Mouse (Mus musculus) lung, embryonic 15.5 days (tissue): ENCODE results near the gene Hoxc13. TPM values are rescaled to one million over a fixed set of nuclear protein-coding genes. Genes with fewer than 3 reads are reported as not detected.
A peak's percentile ranks its signal among the peaks of the same experiment; 100 is the strongest.

ENCODE experiments used
- ATAC-seq: fragments of 200-750 bp; cut with Nextera tagmentation; 2 replicates; pipeline ENCODE4 v1.8.0; 2017; ENCODE audit warnings: moderate number of reproducible peaks, borderline replicate concordance; ENCODE audit not compliant: low FRiP score, low TSS enrichment; ENCODE audit errors: extremely low read depth
- H3K27ac ChIP-seq: fragments of 300-500 bp; sonication (generic); 2 replicates; pipeline ENCODE4 v1.5.1; 2015; ENCODE audit warnings: moderate library complexity, mild to moderate bottlenecking, inconsistent platforms
- H3K27me3 ChIP-seq: fragments of 300-500 bp; sonication (generic); 2 replicates; pipeline ENCODE4 v1.6.1; 2015; ENCODE audit warnings: inconsistent platforms
- H3K36me3 ChIP-seq: fragments of 300-500 bp; sonication (generic); 2 replicates; pipeline ENCODE4 v1.6.1; 2015; ENCODE audit warnings: inconsistent platforms
- H3K4me1 ChIP-seq: fragments of 300-500 bp; sonication (generic); 2 replicates; pipeline ENCODE4 v1.6.1; 2015; ENCODE audit warnings: inconsistent platforms
- H3K4me2 ChIP-seq: fragments of 300-500 bp; sonication (generic); 2 replicates; pipeline ENCODE4 v1.6.1; 2015; ENCODE audit warnings: inconsistent platforms, mild to moderate bottlenecking, moderate library complexity
- H3K4me3 ChIP-seq: fragments of 300-500 bp; sonication (generic); 2 replicates; pipeline ENCODE4 v1.5.1; 2015; ENCODE audit warnings: mild to moderate bottlenecking, inconsistent platforms
- H3K9ac ChIP-seq: fragments of 300-500 bp; sonication (generic); 2 replicates; pipeline ENCODE4 v1.6.1; 2015; ENCODE audit warnings: inconsistent platforms
- H3K9me3 ChIP-seq: fragments of 300-500 bp; sonication (generic); 2 replicates; pipeline ENCODE4 v1.6.1; 2016; ENCODE audit warnings: inconsistent platforms
- WGBS: fragments of 180-500 bp; shearing (Covaris S2); methylation state at CpG from one replicate; pipeline ENCODE4 v1.1.7; 2015; 5-methylcytosine and 5-hydroxymethylcytosine counted together
- polyA plus RNA-seq: library from polyadenylated mRNA; unstranded; fragments of >200 nt; fragmentation: Nextera tagmentation; extraction: Ambion mirVana; gene quantifications from 2 replicates; pipeline ENCODE4 v1.2.1, GENCODE M21; 2015

The Hoxc13 gene
- polyA plus RNA-seq, 1 experiment from 2014 or later, result not detected

- H3K36me3 ChIP-seq, result no peaks in the 10 kb centered on the region
- H3K27me3 ChIP-seq, result peaks cover 100% of the 10 kb centered on the region
- no peak overlapping the region for H3K4me3 ChIP-seq
- no peak for ATAC-seq
- H3K4me2 ChIP-seq, result no peak overlapping the region
- no peak overlapping the region for H3K27ac ChIP-seq
- no peak overlapping the region for H3K9ac ChIP-seq
- peaks cover 2% of the 10 kb centered on the region; the same call in 1 of the 2 replicates for H3K4me1 ChIP-seq
- no peaks in the 10 kb centered on the region for H3K9me3 ChIP-seq
- 1% methylated on average over 34 of the region's 34 CpGs for WGBS
These were observed 18.6 kb downstream of the Hoxc13 start for GRCm38 (mm10) chr15:102939256-102940155.

DNA sequence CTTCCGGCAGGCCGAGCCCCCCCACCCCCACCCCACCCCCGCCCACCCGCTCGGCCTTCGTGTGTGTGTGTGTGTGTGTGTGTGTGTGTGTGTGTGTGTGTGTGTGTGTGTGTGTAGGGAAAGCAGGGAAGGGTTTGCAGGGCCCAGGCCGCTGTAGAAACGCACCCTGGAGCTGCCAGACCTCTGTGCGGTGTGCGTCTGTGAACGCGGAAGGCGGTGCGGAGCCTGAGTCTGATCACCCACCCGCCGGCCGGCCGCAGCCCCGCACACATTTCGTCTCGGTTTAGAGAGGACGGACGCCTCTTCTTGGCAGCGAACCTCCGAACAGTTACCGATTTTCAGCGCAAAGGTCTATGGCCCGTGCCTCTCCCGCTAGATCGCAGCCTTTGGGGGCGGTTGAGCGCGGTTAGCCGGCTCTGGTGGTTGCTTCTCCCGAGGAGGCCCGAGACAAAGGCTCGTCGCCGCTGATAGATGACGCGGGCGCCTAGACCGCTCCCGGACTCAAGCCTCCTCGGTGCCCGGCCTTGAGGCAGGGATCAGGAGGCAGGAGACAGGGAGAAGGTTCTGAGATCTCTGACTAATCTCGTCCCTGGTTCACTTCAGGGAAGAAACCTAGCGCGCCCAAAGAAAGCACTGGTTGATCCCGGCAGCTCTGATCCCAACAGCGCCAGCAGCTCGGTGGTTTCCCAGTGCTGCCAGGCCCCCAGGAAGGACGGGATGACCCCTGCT lies 22.0 kb downstream of the Hoxc13 start:
- Histone ChIP-seq H3K9ac (no peak overlapping the region), H3K27ac (no peak overlapping the region), H3K27me3 (peaks cover 100% of the 10 kb centered on the region), H3K4me3 (no peak overlapping the region), H3K9me3 (no peaks in the 10 kb centered on the region), H3K4me2 (peak overlapping the region; percentile 7), H3K36me3 (no peaks in the 10 kb centered on the region), H3K4me1 (no peaks in the 10 kb centered on the region)
- WGBS, result under 1% methylated on average over 39 of the region's 53 CpGs
- ATAC-seq, result no peak

GRCm38 (mm10) chr15:102943468-102943813 lies 22.5 kb downstream of the Hoxc13 start:
- H3K27ac ChIP-seq, result no peak overlapping the region
- H3K4me2 ChIP-seq, result peak overlapping the region; percentile 7; the same call in 1 of the 2 replicates
- ATAC-seq, result no peak
- H3K4me1 ChIP-seq, result no peaks in the 10 kb centered on the region
- H3K36me3 ChIP-seq, result no peaks in the 10 kb centered on the region
- no peak overlapping the region for H3K4me3 ChIP-seq
- H3K9me3 ChIP-seq, result no peaks in the 10 kb centered on the region
- peaks cover 100% of the 10 kb centered on the region for H3K27me3 ChIP-seq
- no peak overlapping the region for H3K9ac ChIP-seq
- 6% methylated on average over 5 of the region's 5 CpGs for WGBS

DNA sequence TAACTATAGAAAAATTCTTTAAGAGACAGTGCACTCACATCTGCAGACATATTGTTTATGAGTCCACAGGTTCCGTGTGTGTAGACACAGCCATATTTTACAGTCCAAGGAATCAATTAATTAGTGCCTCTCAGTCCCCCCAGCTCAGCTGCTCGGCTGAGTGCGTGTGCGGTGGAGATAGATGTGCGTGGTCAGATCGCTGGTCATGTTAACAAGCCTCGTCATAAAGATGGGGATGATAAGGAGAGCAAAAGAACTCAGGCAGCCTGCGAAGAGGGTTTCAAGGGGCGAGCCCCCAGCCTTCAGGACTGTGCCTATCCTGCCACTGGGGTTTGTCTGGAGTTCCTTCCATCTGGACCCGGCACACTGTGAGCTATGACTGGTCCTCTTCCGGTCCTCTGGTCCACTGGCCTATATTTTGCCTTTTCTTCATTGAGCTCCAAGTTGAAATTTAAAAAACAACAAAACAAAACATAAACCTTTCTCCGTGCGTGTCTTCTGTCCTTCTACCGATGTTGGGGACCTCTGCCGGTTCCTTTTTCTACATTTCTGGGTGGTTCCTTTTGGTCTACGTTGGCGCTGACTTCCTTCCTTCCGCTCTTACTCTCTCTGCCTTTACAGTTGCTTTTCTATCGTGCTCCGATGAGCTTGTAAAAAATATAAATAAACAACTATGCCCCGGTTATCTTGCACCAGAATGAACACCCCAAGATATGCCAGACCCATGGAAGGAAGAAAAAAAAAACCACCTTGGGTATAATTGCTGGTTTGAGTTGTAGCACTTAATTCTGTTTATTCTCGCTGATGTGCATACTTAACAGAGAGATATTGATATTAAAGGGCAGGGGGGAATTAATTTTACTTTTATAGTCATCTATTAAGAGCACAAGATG lies 24.5 kb downstream of the Hoxc13 start:
- no peak for ATAC-seq
- WGBS, result 16% methylated on average over 22 of the region's 22 CpGs
- no peaks in the 10 kb centered on the region for H3K36me3 ChIP-seq
- H3K4me3 ChIP-seq, result no peak overlapping the region
- H3K27me3 ChIP-seq, result peaks cover 100% of the 10 kb centered on the region
- H3K9ac ChIP-seq, result no peak overlapping the region
- H3K9me3 ChIP-seq, result no peaks in the 10 kb centered on the region
- no peaks in the 10 kb centered on the region for H3K4me1 ChIP-seq
- no peak overlapping the region for H3K4me2 ChIP-seq
- H3K27ac ChIP-seq, result no peak overlapping the region

GRCm38 (mm10) chr15:102947276-102947675 lies 26.4 kb downstream of the Hoxc13 start:
- H3K27ac ChIP-seq, result no peak overlapping the region
- WGBS, result 1% methylated on average over 9 of the region's 9 CpGs
- no peak overlapping the region for H3K4me3 ChIP-seq
- no peaks in the 10 kb centered on the region for H3K4me1 ChIP-seq
- peaks cover 100% of the 10 kb centered on the region for H3K27me3 ChIP-seq
- no peak for ATAC-seq
- H3K4me2 ChIP-seq, result no peak overlapping the region
- no peaks in the 10 kb centered on the region for H3K36me3 ChIP-seq
- H3K9ac ChIP-seq, result no peak overlapping the region
- no peaks in the 10 kb centered on the region for H3K9me3 ChIP-seq

DNA sequence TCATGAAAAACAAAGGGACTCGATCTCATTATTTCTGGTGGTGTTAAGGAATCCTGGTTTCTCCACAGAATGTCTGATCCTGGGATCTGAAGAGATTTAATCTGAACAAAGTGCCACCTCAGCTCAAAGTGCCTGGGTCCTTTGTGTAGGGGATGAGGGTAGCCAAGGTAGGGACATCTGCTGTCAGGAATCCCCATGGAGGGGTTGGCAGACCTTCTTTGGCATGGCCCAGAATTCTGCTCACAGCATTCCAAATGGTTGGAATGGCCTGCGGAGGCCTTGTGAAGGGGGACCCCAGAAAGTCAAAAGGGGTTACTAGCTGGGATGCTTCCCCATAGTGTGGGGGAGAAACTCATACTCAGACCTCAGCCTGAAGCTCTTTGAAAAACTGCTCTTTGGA lies 27.9 kb downstream of the Hoxc13 start:
- H3K27ac ChIP-seq, result no peak overlapping the region
- no peak overlapping the region for H3K4me3 ChIP-seq
- 19% methylated on average over 2 of the region's 2 CpGs for WGBS
- H3K9ac ChIP-seq, result no peak overlapping the region
- H3K27me3 ChIP-seq, result peaks cover 100% of the 10 kb centered on the region
- H3K9me3 ChIP-seq, result no peaks in the 10 kb centered on the region
- no peak for ATAC-seq
- H3K36me3 ChIP-seq, result no peaks in the 10 kb centered on the region
- no peak overlapping the region for H3K4me2 ChIP-seq
- no peaks in the 10 kb centered on the region for H3K4me1 ChIP-seq

DNA sequence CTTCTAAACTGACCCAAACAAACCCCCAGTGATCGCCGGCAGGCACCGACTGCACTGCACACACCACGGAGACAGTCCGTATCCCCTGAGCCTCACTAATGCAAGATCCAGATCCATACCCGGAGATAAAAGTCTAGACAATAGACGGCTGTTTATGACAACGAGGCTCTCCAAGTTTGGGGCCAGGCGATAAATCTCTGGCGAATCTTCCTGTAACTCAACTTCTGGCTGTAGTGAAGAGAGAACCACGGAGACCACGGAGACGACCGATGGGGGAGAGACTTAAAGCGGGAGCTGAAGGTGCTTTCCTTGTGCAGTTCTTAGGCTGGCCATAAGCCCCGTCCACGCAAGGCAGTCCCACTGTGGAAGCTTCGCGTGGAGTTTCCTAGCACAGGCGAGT lies 28.8 kb downstream of the Hoxc13 start:
- no peak overlapping the region for H3K4me2 ChIP-seq
- no peak for ATAC-seq
- WGBS, result 2% methylated on average over 20 of the region's 20 CpGs

DNA sequence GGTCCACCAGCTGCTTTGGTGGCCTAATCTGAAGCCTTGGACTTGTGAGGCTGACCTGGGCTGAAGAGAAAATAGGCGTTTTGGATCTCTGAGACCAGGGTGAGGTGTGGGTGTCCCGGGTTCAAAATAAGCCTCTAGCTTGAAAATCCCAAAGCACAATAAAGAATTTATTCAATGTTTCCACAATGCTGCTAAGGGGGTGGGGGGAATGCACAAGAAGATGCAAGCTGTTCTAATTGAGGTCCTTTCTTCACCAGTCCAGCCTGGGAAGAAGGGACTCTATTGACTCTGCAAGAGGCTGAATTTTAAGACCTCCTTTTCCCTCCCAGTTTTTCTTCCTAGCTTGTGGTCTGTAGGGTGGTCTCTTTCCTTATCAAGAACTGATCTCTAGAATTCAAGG lies 30.0 kb downstream of the Hoxc13 start:
- Histone ChIP-seq H3K9me3 (no peaks in the 10 kb centered on the region), H3K4me3 (no peak overlapping the region), H3K4me1 (no peaks in the 10 kb centered on the region), H3K36me3 (no peaks in the 10 kb centered on the region), H3K9ac (no peak overlapping the region), H3K27ac (no peak overlapping the region), H3K27me3 (peaks cover 100% of the 10 kb centered on the region), H3K4me2 (no peak overlapping the region)
- 14% methylated on average over 2 of the region's 2 CpGs for WGBS
- no peak for ATAC-seq

More for the DNA sequence above, 28.8 kb downstream of the Hoxc13 start:
- H3K36me3 ChIP-seq, result no peaks in the 10 kb centered on the region
- H3K27ac ChIP-seq, result no peak overlapping the region
- no peak overlapping the region for H3K4me3 ChIP-seq
- no peaks in the 10 kb centered on the region for H3K9me3 ChIP-seq
- H3K9ac ChIP-seq, result no peak overlapping the region
- H3K4me1 ChIP-seq, result no peaks in the 10 kb centered on the region
- H3K27me3 ChIP-seq, result peaks cover 100% of the 10 kb centered on the region

DNA sequence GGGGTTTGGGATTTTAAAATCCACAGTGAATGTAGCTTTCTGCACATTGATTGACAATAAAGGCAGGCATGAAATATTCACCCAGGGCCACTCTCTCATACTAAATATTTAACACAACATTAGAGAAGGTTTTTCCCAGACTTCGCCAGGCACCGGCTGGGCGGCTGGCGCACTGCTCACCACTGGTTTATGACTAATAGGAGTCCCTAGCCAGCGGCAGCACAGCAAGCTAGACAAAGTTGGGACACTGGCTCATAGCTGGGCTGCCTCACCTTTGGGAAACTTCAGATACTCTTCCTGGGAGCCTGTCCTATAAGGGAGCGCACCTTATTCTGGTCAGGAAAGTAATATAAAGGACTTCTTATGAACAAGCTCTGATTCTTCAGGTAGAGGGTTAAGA lies 32.7 kb downstream of the Hoxc13 start:
- Histone ChIP-seq H3K9me3 (no peaks in the 10 kb centered on the region), H3K27ac (no peak overlapping the region), H3K27me3 (peaks cover 100% of the 10 kb centered on the region), H3K4me2 (no peak overlapping the region), H3K9ac (no peak overlapping the region), H3K4me3 (no peak overlapping the region), H3K4me1 (no peaks in the 10 kb centered on the region), H3K36me3 (no peaks in the 10 kb centered on the region)
- ATAC-seq, result no peak
- WGBS, result 4% methylated on average over 6 of the region's 6 CpGs

- WGBS, result under 1% methylated on average over 57 of the region's 57 CpGs
- Histone ChIP-seq H3K27me3 (peaks cover 100% of the 10 kb centered on the region), H3K9ac (no peak within 1 kb of the TSS), H3K9me3 (no peaks in the 10 kb centered on the region), H3K4me2 (no peak within 1 kb of the TSS), H3K4me3 (no peak within 1 kb of the TSS), H3K4me1 (no peaks in the 10 kb centered on the region), H3K36me3 (no peaks in the 10 kb centered on the region), H3K27ac (no peak within 1 kb of the TSS)
- ATAC-seq, result no peak
These were observed 33.5 kb downstream of the Hoxc13 start, which contains the start of gene Hoxc11 for GRCm38 (mm10) chr15:102954192-102955006. Gene Hoxc11 (plus strand): TSS chr15:102954427.

DNA sequence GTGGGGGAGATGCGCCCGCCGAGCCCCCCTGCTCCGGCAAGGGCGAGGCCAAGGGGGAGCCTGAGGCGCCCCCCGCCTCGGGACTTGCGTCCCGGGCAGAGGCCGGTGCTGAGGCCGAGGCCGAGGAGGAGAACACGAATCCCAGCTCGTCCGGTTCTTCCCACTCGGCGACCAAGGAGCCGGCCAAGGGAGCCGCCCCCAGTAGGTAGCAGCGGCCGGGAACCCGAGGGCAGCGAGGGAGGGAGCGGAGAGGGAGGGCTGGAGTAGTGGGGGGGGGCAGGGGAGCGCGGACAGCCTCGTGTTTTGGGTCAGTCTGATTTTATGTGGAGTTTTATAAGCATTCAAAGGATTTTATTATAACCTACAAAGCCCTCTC lies 34.1 kb downstream of the Hoxc13 start:
- H3K9me3 ChIP-seq, result no peaks in the 10 kb centered on the region
- H3K27ac ChIP-seq, result no peak overlapping the region
- no peaks in the 10 kb centered on the region for H3K36me3 ChIP-seq
- no peak overlapping the region for H3K4me2 ChIP-seq
- H3K27me3 ChIP-seq, result peaks cover 100% of the 10 kb centered on the region
- WGBS, result under 1% methylated on average over 26 of the region's 28 CpGs
- no peak for ATAC-seq
- H3K4me3 ChIP-seq, result no peak overlapping the region
- H3K4me1 ChIP-seq, result no peaks in the 10 kb centered on the region
- no peak overlapping the region for H3K9ac ChIP-seq
